Mouse (Mus musculus): ENCODE results near the gene Alpk3.

DNA sequence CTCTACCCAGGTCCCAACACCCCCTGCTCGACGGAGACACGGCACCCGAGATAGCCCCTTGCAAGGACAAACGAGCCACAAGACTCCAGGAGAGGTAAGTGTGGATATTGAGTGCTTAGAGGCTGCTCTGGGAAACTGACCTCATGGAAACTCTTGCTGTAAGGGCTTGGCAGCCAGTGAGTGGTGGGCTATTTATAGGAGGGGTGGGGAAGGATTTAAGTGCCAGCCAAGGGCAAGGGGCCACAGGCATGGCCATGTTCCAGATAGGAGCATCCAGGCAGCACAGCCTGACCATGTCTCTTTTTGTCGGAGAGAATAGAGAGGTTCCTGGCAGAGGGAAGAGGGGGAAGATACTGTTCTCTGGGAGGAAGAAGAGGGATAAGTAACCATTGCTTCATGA, 21.3 kb downstream of the Alpk3 start:
- no peak for TF ChIP-seq CTCF (IDR thresholded peaks at IDR 0.05; ENCODE audit: insufficient read depth, low read depth, low read length)
- no peak for TF ChIP-seq POLR2A (IDR thresholded peaks at IDR 0.05; ENCODE audit: insufficient read depth, low read depth, low read length)
